Mouse (Mus musculus) thymus, postnatal 36 days (tissue): ENCODE results near the gene Snx21.

Experiments used
- DNase-seq, 2 experiments: peaks; one replicate each; pipeline ENCODE4 v3.0.0; 2022; ENCODE audit warnings: mixed read lengths in 2 of 2

The Snx21 gene

DNA sequence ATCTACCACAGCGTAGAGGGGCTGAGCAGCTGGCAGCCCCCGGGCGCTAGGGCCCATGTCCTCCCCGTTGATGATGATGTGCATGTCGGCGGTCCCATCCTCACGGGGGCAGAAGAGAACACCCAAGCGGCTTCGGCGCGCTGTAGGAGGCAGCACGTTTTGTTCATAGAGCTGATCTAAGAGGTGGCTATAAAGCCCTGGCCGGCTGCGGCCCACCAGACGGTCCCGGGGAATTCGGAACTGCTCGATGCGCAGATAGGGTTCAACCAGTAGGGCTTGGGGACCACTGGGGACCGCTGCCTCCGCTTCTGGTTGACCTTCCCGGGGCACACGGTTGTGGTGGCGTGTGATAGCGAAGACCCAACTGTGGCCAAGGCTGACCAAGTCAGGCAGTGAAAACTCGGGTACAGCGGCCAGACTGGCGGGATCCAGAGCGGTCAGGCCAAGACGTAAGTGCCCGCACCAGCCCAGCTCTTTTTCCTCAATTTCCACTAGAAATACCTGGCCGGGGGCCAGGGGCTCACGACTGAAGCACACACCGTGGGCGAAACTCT lies 47.2 kb downstream of the Snx21 start, which contains the start of gene Ctsa:
TSS of gene Ctsa (plus strand) at position 126 of the 554 bp plus-strand sequence.
- DNase-seq: peak; percentile 82

DNA sequence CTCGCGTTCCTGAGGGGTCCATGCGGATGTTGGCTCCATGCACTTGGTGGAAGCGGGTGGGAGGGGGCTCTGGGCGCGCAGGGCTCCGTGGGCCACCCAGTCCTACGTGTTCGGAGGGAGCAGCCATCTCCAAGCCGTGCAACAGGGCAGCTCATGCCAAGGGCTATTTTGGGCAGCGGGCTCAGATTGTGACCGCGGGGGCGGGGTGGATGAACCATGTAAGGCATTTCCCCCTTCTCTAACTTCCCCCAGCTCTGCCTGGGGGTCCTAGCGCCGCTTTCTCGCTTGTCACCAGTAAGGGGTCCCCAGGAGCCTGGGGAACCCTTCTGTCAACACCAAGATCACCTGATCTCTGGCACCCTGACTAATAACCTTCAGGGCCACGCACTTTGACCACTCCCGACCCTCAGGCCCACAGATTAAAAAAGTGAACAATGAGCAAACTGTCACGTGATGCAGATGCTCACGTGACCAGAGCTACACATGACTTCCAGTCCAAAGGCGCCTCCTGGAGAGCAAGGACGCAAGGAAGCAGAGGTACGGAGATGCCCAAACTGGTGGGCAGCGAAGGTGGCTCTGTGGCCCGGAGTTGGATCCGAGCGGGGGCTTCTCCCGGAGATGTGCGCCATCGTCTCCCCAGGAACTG lies 47.8 kb downstream of the Snx21 start, which contains the start of gene Neurl2:
TSS of gene Neurl2 (minus strand) at position 143 of the 646 bp plus-strand sequence.
- peak; percentile 84 to 86 for DNase-seq

DNA sequence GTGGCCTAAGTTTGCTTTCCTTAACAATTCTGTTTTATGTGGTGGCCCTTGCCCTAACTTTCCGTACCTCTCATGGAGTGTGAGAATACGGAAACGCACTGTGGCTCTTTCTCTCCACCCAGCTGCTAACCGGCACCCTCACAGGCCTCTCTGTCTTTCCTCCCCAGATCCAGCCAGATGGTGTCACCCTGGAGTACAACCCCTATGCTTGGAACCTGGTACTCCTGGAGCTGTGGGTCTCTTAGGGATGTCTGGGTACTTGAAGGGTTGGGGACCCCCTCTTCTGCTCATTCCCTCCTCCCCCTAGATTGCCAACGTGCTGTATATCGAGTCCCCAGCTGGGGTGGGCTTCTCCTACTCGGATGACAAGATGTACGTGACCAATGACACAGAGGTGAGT lies 48.9 kb downstream of the Snx21 start:
- DNase-seq: peak; percentile 41 to 57

DNA sequence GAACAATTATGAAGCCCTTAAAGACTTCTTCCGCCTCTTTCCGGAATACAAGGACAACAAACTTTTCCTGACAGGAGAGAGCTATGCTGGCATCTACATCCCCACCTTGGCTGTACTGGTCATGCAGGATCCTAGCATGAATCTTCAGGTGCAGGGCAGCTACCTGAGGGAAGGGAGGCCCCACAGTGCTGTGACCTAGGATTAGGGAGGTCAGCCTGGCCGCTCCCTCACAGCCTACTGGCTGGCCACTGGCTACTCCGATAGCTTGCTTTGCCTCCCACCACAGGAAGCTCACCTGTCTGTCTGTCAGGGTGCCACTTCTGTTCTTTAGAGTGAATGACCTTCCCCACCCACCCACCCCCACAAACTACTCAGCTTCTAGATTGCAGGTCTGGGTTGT lies 49.5 kb downstream of the Snx21 start:
- DNase-seq: no peak
